Mouse (Mus musculus) ES-Bruce4 (cell line): Measurements from ENCODE around the gene Ppargc1a.

Source experiments
- CTCF ChIP-seq: IDR thresholded peaks from one replicate; pipeline ENCODE4 v1.8.1; 2011; ENCODE audit warnings: low read depth, low read length
- EP300 ChIP-seq: IDR thresholded peaks from 2 replicates; pipeline ENCODE4 v1.6.1; 2011; ENCODE audit warnings: low read depth, low read length; ENCODE audit not compliant: insufficient read depth
- POLR2A ChIP-seq: IDR thresholded peaks from one replicate; pipeline ENCODE4 v1.8.1; 2011; ENCODE audit warnings: low read length; ENCODE audit not compliant: insufficient read depth

GRCm38 (mm10) chr5:51415456-51415855 lies 152.1 kb downstream of the Ppargc1a start:
- TF ChIP-seq POLR2A (no peak), EP300 (no peak), CTCF (no peak)
